Mouse (Mus musculus) neural tube, embryonic 15.5 days (tissue): ENCODE measurements around the gene Cuzd1. TPM values are rescaled to one million over a fixed set of nuclear protein-coding genes. Genes with fewer than 3 reads are reported as not detected.

Experiments
- polyA plus RNA-seq: library from polyadenylated mRNA; unstranded; fragments of >200 nt; fragmentation: Nextera tagmentation; extraction: Ambion mirVana; gene quantifications from 2 replicates; pipeline ENCODE4 v1.2.1, GENCODE M21; 2015

The Cuzd1 gene
- polyA plus RNA-seq, 1 experiment from 2014 or later: not detected

Other genes with a start within 250 kb of the Cuzd1 start
- gene 4933402N03Rik, start 176.0 kb downstream of the Cuzd1 start, polyA plus RNA-seq: not detected in 2 replicates
- gene 5430419D17Rik, start 147.9 kb downstream of the Cuzd1 start, polyA plus RNA-seq: not detected in 2 replicates
- not detected in 2 replicates for gene Fam24b, start 7.2 kb upstream of the Cuzd1 start, polyA plus RNA-seq
- gene Fam24a, start 11.6 kb upstream of the Cuzd1 start, polyA plus RNA-seq: not detected in 2 replicates
- gene 2310057M21Rik, start 40.5 kb upstream of the Cuzd1 start, polyA plus RNA-seq: 29.0 and 31.1 TPM in 2 replicates
- 56.3 and 57.6 TPM in 2 replicates for gene Pstk, start 48.8 kb upstream of the Cuzd1 start, polyA plus RNA-seq
- gene Ikzf5, start 88.2 kb upstream of the Cuzd1 start, polyA plus RNA-seq: 9.9 and 10.5 TPM in 2 replicates
- 78.9 and 82.9 TPM in 2 replicates for gene Acadsb, start 88.3 kb upstream of the Cuzd1 start, polyA plus RNA-seq
- gene Hmx3, start 220.6 kb upstream of the Cuzd1 start, polyA plus RNA-seq: 0.54 and 0.89 TPM in 2 replicates
- gene Hmx2, start 226.5 kb upstream of the Cuzd1 start, polyA plus RNA-seq: 0.82 and 1.3 TPM in 2 replicates
- 141 and 157 TPM in 2 replicates for gene Bub3, start 237.9 kb upstream of the Cuzd1 start, polyA plus RNA-seq